Mouse (Mus musculus) ES-Bruce4 (cell line): ENCODE data around the gene Ddx19a. TPM values are rescaled to one million over a fixed set of nuclear protein-coding genes. Genes with fewer than 3 reads are reported as not detected.

Experiments
- H3K27ac ChIP-seq: 2 replicates; pipeline ENCODE4 v1.5.1; 2012; ENCODE audit warnings: low read length, inconsistent platforms; ENCODE audit not compliant: insufficient read depth
- H3K27me3 ChIP-seq: 2 replicates; pipeline ENCODE4 v1.6.1; 2012; ENCODE audit warnings: mild to moderate bottlenecking, low read length, inconsistent platforms; ENCODE audit not compliant: control insufficient read depth, poor library complexity, insufficient read depth, severe bottlenecking
- H3K36me3 ChIP-seq: 2 replicates; pipeline ENCODE4 v1.6.1; 2012; ENCODE audit warnings: inconsistent platforms, mild to moderate bottlenecking, low read length, moderate library complexity; ENCODE audit not compliant: control insufficient read depth, poor library complexity, insufficient read depth, severe bottlenecking
- H3K4me1 ChIP-seq: one replicate; pipeline ENCODE4 v1.8.1; 2011; ENCODE audit warnings: low read length; ENCODE audit not compliant: control insufficient read depth, insufficient read depth
- H3K4me3 ChIP-seq: 2 replicates; pipeline ENCODE4 v1.5.1; 2011; ENCODE audit warnings: low read depth, mild to moderate bottlenecking, low read length
- H3K9ac ChIP-seq: 2 replicates; pipeline ENCODE4 v1.6.1; 2012; ENCODE audit warnings: low read depth, mild to moderate bottlenecking, inconsistent platforms; ENCODE audit not compliant: poor library complexity, severe bottlenecking
- H3K9me3 ChIP-seq: replicated peaks from 2 replicates; pipeline ENCODE4 v1.6.1; 2012; ENCODE audit warnings: mild to moderate bottlenecking, low read length, inconsistent platforms; ENCODE audit not compliant: control insufficient read depth, poor library complexity, insufficient read depth, severe bottlenecking
- CTCF ChIP-seq: IDR thresholded peaks from one replicate; pipeline ENCODE4 v1.8.1; 2011; ENCODE audit warnings: low read depth, low read length
- EP300 ChIP-seq: IDR thresholded peaks from 2 replicates; pipeline ENCODE4 v1.6.1; 2011; ENCODE audit warnings: low read depth, low read length; ENCODE audit not compliant: insufficient read depth
- POLR2A ChIP-seq: IDR thresholded peaks from one replicate; pipeline ENCODE4 v1.8.1; 2011; ENCODE audit warnings: low read length; ENCODE audit not compliant: insufficient read depth
- polyA plus RNA-seq: library from polyadenylated mRNA; stranded (reverse); fragments of >200 nt; gene quantifications from 2 replicates; pipeline ENCODE4 v1.2.4, GENCODE M21; 2011; ENCODE audit warnings: low read depth; ENCODE audit not compliant: missing spikeins, insufficient read depth, insufficient read length

The Ddx19a gene
- polyA plus RNA-seq, 1 experiment: 71.7 TPM

DNA sequence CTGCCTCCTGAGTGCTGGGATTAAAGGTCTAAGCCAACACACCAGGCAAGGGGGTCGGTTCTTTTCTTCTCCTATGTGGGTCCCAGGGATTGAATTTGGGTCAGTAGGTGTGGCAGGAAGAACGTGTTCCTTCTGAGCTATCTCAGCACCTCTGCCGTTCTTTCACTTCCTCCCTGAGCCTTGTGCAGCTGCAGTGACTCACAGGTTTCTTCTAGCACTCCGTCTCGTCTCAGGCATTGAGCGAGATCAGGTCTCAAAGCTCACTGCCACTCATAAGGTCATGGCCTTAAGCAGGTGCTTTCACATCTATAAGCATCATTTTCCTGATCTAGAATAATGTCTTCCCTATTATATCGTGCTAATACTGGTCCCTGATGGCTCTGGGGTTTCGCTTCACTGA, 42.8 kb downstream of the Ddx19a start:
- no peak for TF ChIP-seq POLR2A
- TF ChIP-seq CTCF: no peak
- Histone ChIP-seq H3K36me3 (no peaks in the 10 kb centered on the region), H3K4me3 (no peak overlapping the region), H3K27ac (no peak overlapping the region), H3K9ac (no peak overlapping the region), H3K9me3 (0 out of 2 replicates have a peak, but pooled peaks cover 2% of the 10 kb centered on the region), H3K27me3 (no peaks in the 10 kb centered on the region), H3K4me1 (no peaks in the 10 kb centered on the region)

DNA sequence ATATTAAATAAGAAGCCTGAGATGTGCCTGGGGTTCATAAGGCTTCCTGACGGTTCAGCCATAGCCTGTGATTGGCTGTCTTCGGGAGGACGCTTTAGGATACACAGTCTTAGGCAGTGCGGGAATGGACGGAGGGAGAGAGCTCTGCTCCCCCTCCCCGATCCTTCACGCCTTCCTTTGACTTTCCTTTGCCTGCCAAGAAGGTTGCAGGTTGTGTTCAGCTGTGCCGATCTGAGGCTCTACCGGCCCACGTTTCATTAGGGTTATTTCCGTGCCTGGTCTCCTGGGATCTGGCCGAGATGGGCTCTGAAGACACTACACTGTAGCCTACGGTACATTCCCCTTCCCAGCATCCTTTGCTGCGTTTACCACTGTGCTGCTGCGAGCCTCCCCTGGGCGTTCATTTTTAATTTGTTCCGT, 47.5 kb downstream of the Ddx19a start:
- no peak for TF ChIP-seq EP300
- TF ChIP-seq POLR2A: no peak
- no peak for TF ChIP-seq CTCF

DNA sequence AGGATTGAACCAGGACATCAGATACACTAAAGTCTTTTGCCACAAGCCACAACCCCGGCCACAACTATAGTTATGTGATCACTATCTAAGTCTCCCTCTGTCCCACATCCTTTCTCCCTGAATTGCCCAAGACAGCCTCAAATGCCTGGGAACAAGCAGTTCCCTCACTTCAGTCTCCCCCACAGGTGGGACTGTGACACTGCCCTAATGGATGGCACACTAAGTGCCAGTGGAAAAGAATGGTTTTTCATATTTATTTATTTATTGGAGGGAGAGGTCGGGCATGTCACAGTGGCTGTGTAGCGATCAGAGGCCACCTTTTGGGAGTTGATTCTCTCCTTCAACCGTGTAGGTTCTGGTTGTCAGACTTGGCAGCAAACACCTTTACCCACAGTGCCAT, 51.9 kb downstream of the Ddx19a start:
- Histone ChIP-seq H3K9ac (no peak overlapping the region), H3K4me1 (no peaks in the 10 kb centered on the region), H3K9me3 (no peaks in the 10 kb centered on the region), H3K4me3 (no peak overlapping the region), H3K27me3 (no peaks in the 10 kb centered on the region), H3K27ac (no peak overlapping the region), H3K36me3 (no peaks in the 10 kb centered on the region)
- TF ChIP-seq POLR2A: no peak

More for the DNA sequence above, 47.5 kb downstream of the Ddx19a start:
- Histone ChIP-seq H3K27me3 (no peaks in the 10 kb centered on the region), H3K36me3 (no peaks in the 10 kb centered on the region), H3K4me3 (peak overlapping the region; percentile 61), H3K9ac (peak overlapping the region; percentile 46), H3K27ac (no peak overlapping the region), H3K9me3 (0 out of 2 replicates have a peak, but pooled peaks cover 2% of the 10 kb centered on the region), H3K4me1 (no peaks in the 10 kb centered on the region)

DNA sequence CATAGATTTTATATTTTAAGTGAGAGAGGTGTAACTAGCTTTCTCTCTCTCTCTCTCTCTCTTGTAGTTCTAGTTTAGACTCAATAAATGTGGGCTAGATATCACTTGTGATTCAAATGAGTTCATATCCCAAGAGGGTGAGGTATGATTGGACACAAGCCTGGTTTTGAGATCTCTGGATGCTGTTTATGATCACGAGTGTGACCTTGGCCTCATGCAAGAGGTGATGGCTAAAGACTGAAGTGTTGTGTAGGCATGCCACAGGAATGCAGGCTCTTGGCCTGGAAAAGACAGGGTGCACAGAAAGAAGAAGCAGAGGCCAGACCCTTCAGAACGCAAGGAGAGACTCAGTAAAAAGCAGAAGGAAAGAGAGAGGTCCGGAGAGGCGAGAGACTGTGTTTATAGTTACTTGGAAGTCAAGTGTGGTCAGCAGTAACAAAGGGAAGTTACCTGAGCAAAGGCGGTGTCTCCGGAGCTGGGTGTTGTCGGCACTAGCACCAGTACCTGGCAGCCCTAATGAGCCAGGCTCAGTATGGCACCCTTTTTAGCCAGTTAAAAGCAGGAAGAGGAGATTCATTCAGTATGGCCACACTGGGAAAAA, 53.2 kb downstream of the Ddx19a start:
- H3K9ac ChIP-seq: no peak overlapping the region
- no peak overlapping the region for H3K27ac ChIP-seq
- no peak for TF ChIP-seq POLR2A
- no peak for TF ChIP-seq EP300
- no peak for TF ChIP-seq CTCF
- no peaks in the 10 kb centered on the region for H3K9me3 ChIP-seq
- H3K27me3 ChIP-seq: no peaks in the 10 kb centered on the region
- no peaks in the 10 kb centered on the region for H3K4me1 ChIP-seq
- H3K4me3 ChIP-seq: no peak overlapping the region
- no peaks in the 10 kb centered on the region for H3K36me3 ChIP-seq

DNA sequence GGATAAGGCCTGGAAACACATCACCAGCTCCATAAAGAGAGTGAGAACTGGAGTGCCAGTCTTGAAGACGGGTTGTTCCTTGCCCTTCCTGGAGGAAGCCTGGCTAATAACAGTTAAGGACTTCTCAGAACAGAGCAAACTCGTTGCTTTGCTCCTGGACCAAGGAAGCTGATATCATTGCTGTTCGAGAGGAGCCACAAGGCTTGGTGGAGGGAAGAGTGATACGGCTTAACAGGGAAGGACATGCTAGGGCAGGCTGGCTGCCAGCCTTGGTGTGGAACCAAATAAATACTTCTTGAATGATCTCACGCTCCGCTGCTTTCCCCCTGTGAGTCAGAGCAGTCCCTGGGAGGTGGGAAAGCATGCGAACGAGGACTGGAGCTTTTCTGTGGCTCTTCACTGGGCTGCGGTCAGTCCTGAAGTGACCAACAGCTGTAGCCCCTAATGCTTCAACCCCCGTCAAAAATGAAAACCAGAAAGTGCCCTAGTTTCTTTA, 56.1 kb downstream of the Ddx19a start:
- no peaks in the 10 kb centered on the region for H3K36me3 ChIP-seq
- no peak for TF ChIP-seq POLR2A
- TF ChIP-seq CTCF: no peak
- no peak for TF ChIP-seq EP300
- no peak overlapping the region for H3K27ac ChIP-seq
- H3K9me3 ChIP-seq: no peaks in the 10 kb centered on the region
- H3K9ac ChIP-seq: no peak overlapping the region
- no peaks in the 10 kb centered on the region for H3K4me1 ChIP-seq
- no peaks in the 10 kb centered on the region for H3K27me3 ChIP-seq
- no peak overlapping the region for H3K4me3 ChIP-seq

DNA sequence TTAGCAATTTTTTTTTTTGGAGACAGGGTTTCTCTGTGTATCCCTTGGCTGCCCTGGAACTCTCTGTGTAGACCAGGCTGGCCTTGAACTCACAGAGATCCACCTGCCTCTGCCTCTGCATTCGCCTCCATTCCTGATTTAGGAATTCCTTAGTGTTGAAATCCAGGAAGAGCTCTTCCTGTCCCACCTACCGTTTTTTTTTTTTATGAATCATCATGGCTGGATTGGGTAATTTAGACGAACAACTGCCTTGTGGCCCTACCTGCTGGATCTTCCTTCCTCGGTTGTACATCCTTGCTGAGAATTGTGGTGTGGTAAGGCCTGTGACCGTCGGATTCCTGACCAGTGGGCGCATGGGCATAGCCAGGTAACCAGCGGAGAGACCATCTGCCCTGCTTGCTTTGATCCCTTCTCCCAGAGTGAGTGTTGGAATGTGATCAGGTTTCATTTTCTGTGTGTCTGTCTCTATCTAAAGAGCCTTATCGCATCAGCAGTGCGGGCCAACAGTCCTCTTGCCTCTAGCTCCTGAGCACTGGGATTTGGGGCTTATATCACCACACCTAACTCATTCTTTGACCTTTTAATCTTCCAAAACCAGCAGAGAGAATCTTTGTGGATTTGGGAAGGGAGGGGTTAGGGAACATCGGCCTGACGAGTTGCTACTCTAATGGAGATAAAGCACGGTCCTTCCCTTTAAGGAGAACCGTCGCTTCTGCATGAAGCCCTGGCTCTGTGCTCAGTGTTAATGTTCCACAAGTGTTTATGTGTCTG, 56.7 kb downstream of the Ddx19a start:
- Histone ChIP-seq H3K4me3 (no peak overlapping the region), H3K9me3 (no peaks in the 10 kb centered on the region), H3K27ac (no peak overlapping the region), H3K9ac (no peak overlapping the region), H3K27me3 (no peaks in the 10 kb centered on the region), H3K4me1 (no peaks in the 10 kb centered on the region), H3K36me3 (no peaks in the 10 kb centered on the region)
- TF ChIP-seq POLR2A (no peak), CTCF (no peak), EP300 (no peak)
